Mouse (Mus musculus) inflammation-experienced regulatory T-cells, adult 6 months (primary cell): ENCODE data around the gene Olfr1373. TPM values are rescaled to one million over a fixed set of nuclear protein-coding genes. Genes with fewer than 3 reads are reported as not detected.

Experiments used
- ATAC-seq: one replicate; pipeline ENCODE4 v1.8.0; 2017
- polyA plus RNA-seq, 3 experiments: library from polyadenylated mRNA; unstranded; fragments of 100-300 nt; shearing (Covaris generic); gene quantifications; one replicate each; pipeline ENCODE4 v1.2.1; 2017

The Olfr1373 gene
- polyA plus RNA-seq, 3 experiments from 2014 or later: not detected

DNA sequence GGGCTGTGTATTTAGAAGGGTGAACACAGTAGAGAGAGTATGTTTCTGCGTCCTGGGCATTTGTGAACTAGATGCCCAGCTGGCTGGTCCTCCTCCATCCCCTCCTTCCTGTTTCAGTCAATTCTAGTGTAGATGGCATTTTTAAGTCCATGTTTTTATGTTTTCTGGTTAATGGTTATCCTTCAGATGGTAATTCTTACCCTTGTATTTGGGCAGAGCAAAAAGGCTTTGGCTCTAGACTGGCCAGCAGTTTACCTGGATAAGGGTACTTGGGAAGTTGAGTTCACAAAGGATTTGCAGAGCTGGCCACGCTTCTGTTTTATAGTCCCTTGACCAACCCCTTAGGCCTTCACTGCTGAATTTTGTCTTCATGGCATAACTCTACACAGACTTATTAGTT is 39.3 kb downstream of the Olfr1373 start:
- no peak for ATAC-seq

GRCm38 (mm10) chr11:52105503-52105902 is 39.8 kb downstream of the Olfr1373 start:
- ATAC-seq: no peak

- ATAC-seq: no peak
These were observed 42.4 kb downstream of the Olfr1373 start for GRCm38 (mm10) chr11:52102977-52103376.

GRCm38 (mm10) chr11:52099771-52100219 is 45.5 kb downstream of the Olfr1373 start:
- peak; percentile 14 for ATAC-seq

GRCm38 (mm10) chr11:52099031-52099761 is 46.1 kb downstream of the Olfr1373 start:
- ATAC-seq: peak; percentile 21

DNA sequence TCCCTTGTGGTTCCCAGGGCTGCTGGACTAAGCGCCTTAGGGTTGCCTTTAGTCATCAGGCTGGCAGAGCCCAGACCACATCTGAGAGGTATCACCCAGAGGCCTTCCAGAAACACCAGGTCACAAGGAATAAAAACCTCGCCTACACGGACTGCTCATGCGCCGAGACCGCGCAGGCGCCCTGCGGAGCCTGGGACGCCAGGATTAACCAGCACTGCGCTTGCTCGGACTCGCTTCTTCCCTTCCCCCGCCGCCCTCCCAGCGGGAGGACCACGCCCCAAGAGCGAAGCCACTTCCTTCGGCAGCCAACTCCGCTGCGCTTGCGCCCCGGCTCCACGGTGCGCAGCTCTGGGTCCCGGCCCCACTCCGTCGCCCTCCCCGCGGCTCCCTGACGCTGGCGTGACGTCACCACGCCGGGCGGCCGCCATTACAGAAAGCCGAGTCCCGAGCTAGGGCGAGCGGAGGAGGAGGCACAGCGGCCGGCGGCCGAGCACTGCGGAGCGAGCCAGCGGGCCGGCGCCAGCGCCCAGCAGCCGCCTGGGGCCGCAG is 46.9 kb downstream of the Olfr1373 start, which contains the start of gene Ppp2ca:
TSS of gene Ppp2ca (plus strand) at position 284 of the 549 bp plus-strand sequence.
- peak; percentile 92 for ATAC-seq

DNA sequence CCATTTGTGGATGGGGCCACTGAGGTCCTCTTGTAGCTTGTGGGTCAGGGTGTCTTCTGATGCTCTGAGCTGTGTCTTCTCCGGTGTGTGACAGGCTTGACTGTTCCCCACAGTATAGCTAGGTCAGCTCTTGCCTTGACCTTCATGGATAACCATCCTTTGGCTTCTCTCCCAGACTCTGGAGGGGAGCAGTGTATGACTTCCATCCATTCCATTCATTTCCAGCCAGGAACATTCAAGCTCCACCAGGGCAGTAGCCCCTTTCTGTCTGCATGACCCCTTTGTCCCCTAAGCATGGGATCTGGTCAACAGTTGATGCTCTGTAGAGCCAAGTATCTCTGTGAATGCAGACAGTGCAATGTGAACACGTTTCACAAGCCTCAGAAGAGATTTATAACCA is 47.7 kb downstream of the Olfr1373 start:
- no peak for ATAC-seq

DNA sequence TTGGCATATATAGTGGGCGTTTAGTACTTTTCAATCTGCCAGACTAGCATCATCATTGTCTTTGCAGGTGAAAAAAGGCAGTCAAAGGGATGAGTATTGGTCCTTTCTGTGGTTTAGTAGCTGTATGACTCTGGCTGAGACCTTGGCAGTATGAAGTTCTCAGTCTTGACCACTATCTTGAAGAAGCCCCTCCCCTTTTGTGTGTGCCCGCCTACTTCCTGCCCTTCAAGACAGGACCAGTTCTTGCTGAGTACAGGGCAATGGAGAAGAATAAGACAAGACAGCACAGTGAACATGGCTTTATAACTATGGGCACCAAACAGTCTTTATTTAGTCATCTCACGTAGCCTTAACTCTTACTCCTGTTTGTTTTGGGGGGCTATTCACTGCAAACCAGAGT is 48.3 kb downstream of the Olfr1373 start:
- no peak for ATAC-seq

Other genes starting within 250 kb of the Olfr1373 start
- 100 to 1,000 TPM in 1 of 3 experiments, 10 to 100 TPM in 2; 87.2 to 108 (median 97.6) TPM for gene Cdkn2aipnl, start 177.9 kb downstream of the Olfr1373 start, polyA plus RNA-seq
- gene Ube2b, start 144.8 kb downstream of the Olfr1373 start, polyA plus RNA-seq: 100 to 1,000 TPM; 175 to 228 (median 189) TPM
- gene Cdkl3, start 141.3 kb downstream of the Olfr1373 start, polyA plus RNA-seq: 1 to 10 TPM; 5.7 to 6.7 (median 6.2) TPM
- gene Ppp2ca, start 46.8 kb downstream of the Olfr1373 start, polyA plus RNA-seq: 10 to 100 TPM; 14.5 to 15.1 (median 14.5) TPM
- not detected for gene Olfr1371, start 68.5 kb upstream of the Olfr1373 start, polyA plus RNA-seq
- gene Skp1a, start 86.5 kb upstream of the Olfr1373 start, polyA plus RNA-seq: 100 to 1,000 TPM; 274 to 332 (median 300) TPM
- gene Tcf7, start 137.5 kb upstream of the Olfr1373 start, polyA plus RNA-seq: 100 to 1,000 TPM; 144 to 447 (median 399) TPM
- 100 to 1,000 TPM in 1 of 3 experiments, 10 to 100 TPM in 2; 67.6 to 143 (median 84.9) TPM for gene Vdac1, start 215.3 kb upstream of the Olfr1373 start, polyA plus RNA-seq